Mouse (Mus musculus) E14TG2a.4 (cell line): ENCODE data around the gene Nfib.

Experiments
- H3K27me3 ChIP-seq: 2 replicates; pipeline ENCODE4 v1.6.1; 2014; ENCODE audit warnings: low read length, control low read depth; ENCODE audit not compliant: insufficient read depth
- H3K36me3 ChIP-seq: 2 replicates; pipeline ENCODE4 v1.6.1; 2014; ENCODE audit warnings: low read length, control low read depth; ENCODE audit not compliant: insufficient read depth
- H3K4me1 ChIP-seq: replicated peaks from 2 replicates; pipeline ENCODE4 v1.6.1; 2014; ENCODE audit warnings: low read depth, low read length, control low read depth
- H3K4me3 ChIP-seq: replicated peaks from 2 replicates; pipeline ENCODE4 v1.5.1; 2014; ENCODE audit warnings: mild to moderate bottlenecking, low read length
- H3K9me3 ChIP-seq: 2 replicates; pipeline ENCODE4 v1.6.1; 2014; ENCODE audit warnings: low read length, control low read depth
- CTCF ChIP-seq: conservative IDR thresholded peaks from 2 replicates; pipeline ENCODE4 v1.5.1; 2014; ENCODE audit warnings: low read length
- NANOG ChIP-seq: IDR thresholded peaks from 2 replicates; pipeline ENCODE4 v1.6.1; 2014; ENCODE audit warnings: borderline replicate concordance, low read length, mixed read lengths
- POU5F1 ChIP-seq: IDR thresholded peaks from 2 replicates; pipeline ENCODE4 v1.6.1; 2014; ENCODE audit warnings: low read length, borderline replicate concordance

Nfib gene

GRCm38 (mm10) chr4:82466717-82467116, 238.8 kb downstream of the Nfib start:
- Histone ChIP-seq H3K27me3 (no peaks in the 10 kb centered on the region), H3K9me3 (no peaks in the 10 kb centered on the region), H3K4me3 (no peak overlapping the region), H3K4me1 (peaks cover 57% of the 10 kb centered on the region), H3K36me3 (no peaks in the 10 kb centered on the region)
- no peak for TF ChIP-seq POU5F1
- no peak for TF ChIP-seq NANOG
- TF ChIP-seq CTCF: no peak

- H3K4me3 ChIP-seq: no peak overlapping the region
- H3K36me3 ChIP-seq: no peaks in the 10 kb centered on the region
- H3K9me3 ChIP-seq: no peaks in the 10 kb centered on the region
- H3K27me3 ChIP-seq: no peaks in the 10 kb centered on the region
- peaks cover 52% of the 10 kb centered on the region for H3K4me1 ChIP-seq
- TF ChIP-seq NANOG: no peak
- no peak for TF ChIP-seq POU5F1
- no peak for TF ChIP-seq CTCF
Measured at GRCm38 (mm10) chr4:82466144-82466543, 239.4 kb downstream of the Nfib start.

- Histone ChIP-seq H3K4me3 (no peak overlapping the region), H3K36me3 (no peaks in the 10 kb centered on the region), H3K9me3 (no peaks in the 10 kb centered on the region), H3K4me1 (peaks cover 52% of the 10 kb centered on the region), H3K27me3 (no peaks in the 10 kb centered on the region)
- no peak for TF ChIP-seq POU5F1
- no peak for TF ChIP-seq CTCF
Measured at GRCm38 (mm10) chr4:82464051-82464632, 241.4 kb downstream of the Nfib start.

- no peaks in the 10 kb centered on the region for H3K36me3 ChIP-seq
- H3K4me3 ChIP-seq: no peak overlapping the region
- H3K4me1 ChIP-seq: peaks cover 49% of the 10 kb centered on the region
- no peak for TF ChIP-seq NANOG
- TF ChIP-seq POU5F1: no peak
- no peak for TF ChIP-seq CTCF
- no peaks in the 10 kb centered on the region for H3K27me3 ChIP-seq
- no peaks in the 10 kb centered on the region for H3K9me3 ChIP-seq
Measured at GRCm38 (mm10) chr4:82463189-82463715, 242.3 kb downstream of the Nfib start.

- TF ChIP-seq POU5F1 (no peak), CTCF (no peak), NANOG (no peak)
- H3K4me3 ChIP-seq: no peak overlapping the region
- peaks cover 34% of the 10 kb centered on the region for H3K4me1 ChIP-seq
- H3K27me3 ChIP-seq: no peaks in the 10 kb centered on the region
- no peaks in the 10 kb centered on the region for H3K9me3 ChIP-seq
- no peaks in the 10 kb centered on the region for H3K36me3 ChIP-seq
Measured at GRCm38 (mm10) chr4:82461676-82462075, 243.9 kb downstream of the Nfib start.

GRCm38 (mm10) chr4:82458895-82459294, 246.7 kb downstream of the Nfib start:
- H3K27me3 ChIP-seq: no peaks in the 10 kb centered on the region
- H3K36me3 ChIP-seq: peaks cover 5% of the 10 kb centered on the region
- no peaks in the 10 kb centered on the region for H3K9me3 ChIP-seq
- no peak overlapping the region for H3K4me3 ChIP-seq
- peaks cover 16% of the 10 kb centered on the region for H3K4me1 ChIP-seq
- TF ChIP-seq CTCF (no peak), NANOG (no peak)

- Histone ChIP-seq H3K27me3 (no peaks in the 10 kb centered on the region), H3K4me3 (no peak overlapping the region), H3K36me3 (peaks cover 5% of the 10 kb centered on the region), H3K9me3 (no peaks in the 10 kb centered on the region), H3K4me1 (peaks cover 14% of the 10 kb centered on the region; the same call in 1 of the 2 replicates)
- TF ChIP-seq CTCF: no peak
- no peak for TF ChIP-seq NANOG
- no peak for TF ChIP-seq POU5F1
Measured at GRCm38 (mm10) chr4:82456908-82457307, 248.6 kb downstream of the Nfib start.

GRCm38 (mm10) chr4:82456323-82456713, 249.2 kb downstream of the Nfib start:
- Histone ChIP-seq H3K36me3 (peaks cover 5% of the 10 kb centered on the region), H3K9me3 (no peaks in the 10 kb centered on the region), H3K4me3 (no peak overlapping the region), H3K27me3 (no peaks in the 10 kb centered on the region), H3K4me1 (peaks cover 14% of the 10 kb centered on the region; the same call in 1 of the 2 replicates)
- TF ChIP-seq POU5F1 (no peak), NANOG (no peak), CTCF (no peak)

- H3K4me3 ChIP-seq: no peak overlapping the region
- H3K4me1 ChIP-seq: peaks cover 14% of the 10 kb centered on the region; the same call in 1 of the 2 replicates
- peaks cover 5% of the 10 kb centered on the region for H3K36me3 ChIP-seq
- no peak for TF ChIP-seq NANOG
- TF ChIP-seq POU5F1: no peak
- no peak for TF ChIP-seq CTCF
- H3K9me3 ChIP-seq: no peaks in the 10 kb centered on the region
- no peaks in the 10 kb centered on the region for H3K27me3 ChIP-seq
Measured at GRCm38 (mm10) chr4:82455617-82456322, 249.8 kb downstream of the Nfib start.
